Mouse (Mus musculus) midbrain, embryonic 14.5 days (tissue): ENCODE results near the gene Prkcsh. TPM values are rescaled to one million over a fixed set of nuclear protein-coding genes. Genes with fewer than 3 reads are reported as not detected.

ENCODE experiments used
- ATAC-seq: fragments of 200-750 bp; cut with Nextera tagmentation; 2 replicates; pipeline ENCODE4 v1.8.0; 2017; ENCODE audit warnings: moderate number of reproducible peaks, moderate library complexity; ENCODE audit not compliant: low FRiP score, low TSS enrichment
- DNase-seq: peaks from one replicate; pipeline ENCODE4 v3.0.0-alpha.2; 2015
- H3K27ac ChIP-seq: fragments of 300-500 bp; sonication (generic); replicated peaks from 2 replicates; pipeline ENCODE4 v1.5.1; 2014; ENCODE audit warnings: mild to moderate bottlenecking, low read depth, low read length, moderate library complexity
- H3K27me3 ChIP-seq: fragments of 300-500 bp; sonication (generic); 2 replicates; pipeline ENCODE4 v1.6.1; 2014; ENCODE audit warnings: low read length, control low read depth, mixed read lengths; ENCODE audit not compliant: control insufficient read depth, insufficient read depth
- H3K36me3 ChIP-seq: fragments of 300-500 bp; sonication (generic); 2 replicates; pipeline ENCODE4 v1.6.1; 2014; ENCODE audit warnings: low read length, control low read depth; ENCODE audit not compliant: control insufficient read depth, insufficient read depth
- H3K4me1 ChIP-seq: fragments of 300-500 bp; sonication (generic); 2 replicates; pipeline ENCODE4 v1.6.1; 2014; ENCODE audit warnings: mild to moderate bottlenecking, antibody characterized with exemption, low read length, control low read depth; ENCODE audit not compliant: control insufficient read depth, insufficient read depth
- H3K4me2 ChIP-seq: fragments of 300-500 bp; sonication (generic); 2 replicates; pipeline ENCODE4 v1.6.1; 2014; ENCODE audit warnings: mild to moderate bottlenecking, low read length, moderate library complexity
- H3K4me3 ChIP-seq: fragments of 300-500 bp; sonication (generic); replicated peaks from 2 replicates; pipeline ENCODE4 v1.5.1; 2014; ENCODE audit warnings: low read depth, low read length
- H3K9ac ChIP-seq: fragments of 300-500 bp; sonication (generic); replicated peaks from 2 replicates; pipeline ENCODE4 v1.6.1; 2014; ENCODE audit warnings: mild to moderate bottlenecking, low read length, moderate library complexity
- H3K9me3 ChIP-seq: fragments of 300-500 bp; sonication (generic); 2 replicates; pipeline ENCODE4 v1.6.1; 2016; ENCODE audit warnings: low read length, control low read depth, mixed read lengths; ENCODE audit not compliant: control insufficient read depth
- WGBS: fragments of 180-500 bp; shearing (Covaris S2); extraction: QIAGEN DNeasy Blood & Tissue Kit; methylation state at CpG from one replicate; pipeline ENCODE4 v1.1.7; 2014; 5-methylcytosine and 5-hydroxymethylcytosine counted together
- polyA plus RNA-seq: library from polyadenylated mRNA; unstranded; fragments of >200 nt; fragmentation: Nextera tagmentation; extraction: Ambion mirVana; gene quantifications from 2 replicates; pipeline ENCODE4 v1.2.1, GENCODE M21; 2014

The Prkcsh gene
- polyA plus RNA-seq, 1 experiment from 2014 or later, result 70.6 TPM

DNA sequence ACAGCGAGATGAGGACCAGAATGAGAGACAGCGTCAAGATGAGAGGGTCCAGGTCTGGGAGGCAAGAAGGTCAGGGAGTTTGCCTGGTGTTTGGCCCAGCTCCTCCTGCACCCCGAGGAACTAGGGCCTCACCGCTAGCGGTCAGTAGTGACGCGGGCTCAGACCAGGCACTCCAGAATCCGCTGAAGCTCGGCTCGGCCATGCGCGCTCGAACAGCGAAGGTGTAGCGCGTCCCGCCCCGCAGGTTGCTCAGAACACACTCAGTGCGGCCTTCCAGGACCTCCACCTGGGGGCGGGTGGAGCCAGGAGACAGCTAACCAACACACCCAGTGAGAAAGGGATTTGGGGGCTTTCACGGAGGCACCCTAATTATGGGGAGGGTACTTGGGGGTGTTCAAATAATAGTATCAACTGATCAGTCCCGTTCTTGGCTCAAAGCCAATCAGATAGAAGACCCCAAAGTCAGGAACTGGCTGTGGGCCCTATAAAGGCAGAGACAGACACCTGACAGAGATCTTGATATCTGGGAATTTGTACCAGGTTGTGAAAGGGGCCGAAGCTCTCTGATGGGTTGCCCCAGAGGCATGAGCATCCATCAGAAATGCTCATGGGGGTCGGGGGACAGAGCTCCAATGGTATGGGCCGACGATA is 41.9 kb upstream of the Prkcsh start:
- H3K9me3 ChIP-seq, result no peaks in the 10 kb centered on the region
- H3K36me3 ChIP-seq, result no peaks in the 10 kb centered on the region
- no peak overlapping the region for H3K27ac ChIP-seq
- no peak overlapping the region for H3K9ac ChIP-seq
- ATAC-seq, result no peak
- no peak overlapping the region for H3K4me2 ChIP-seq
- H3K4me1 ChIP-seq, result peaks cover 20% of the 10 kb centered on the region
- WGBS, result 11% methylated on average over 26 of the region's 26 CpGs
- no peak overlapping the region for H3K4me3 ChIP-seq
- H3K27me3 ChIP-seq, result peaks cover 43% of the 10 kb centered on the region
- no peak for DNase-seq

GRCm38 (mm10) chr9:21961366-21961980 is 41.1 kb upstream of the Prkcsh start:
- ATAC-seq, result no peak
- no peaks in the 10 kb centered on the region for H3K36me3 ChIP-seq
- no peak overlapping the region for H3K27ac ChIP-seq
- 1% methylated on average over 35 of the region's 35 CpGs for WGBS
- peaks cover 17% of the 10 kb centered on the region for H3K4me1 ChIP-seq
- H3K4me3 ChIP-seq, result peak overlapping the region; percentile 32
- H3K4me2 ChIP-seq, result peak overlapping the region; percentile 55
- H3K9ac ChIP-seq, result peak overlapping the region; percentile 34; the same call in 1 of the 2 replicates
- H3K27me3 ChIP-seq, result peaks cover 43% of the 10 kb centered on the region
- DNase-seq, result no peak
- H3K9me3 ChIP-seq, result no peaks in the 10 kb centered on the region

DNA sequence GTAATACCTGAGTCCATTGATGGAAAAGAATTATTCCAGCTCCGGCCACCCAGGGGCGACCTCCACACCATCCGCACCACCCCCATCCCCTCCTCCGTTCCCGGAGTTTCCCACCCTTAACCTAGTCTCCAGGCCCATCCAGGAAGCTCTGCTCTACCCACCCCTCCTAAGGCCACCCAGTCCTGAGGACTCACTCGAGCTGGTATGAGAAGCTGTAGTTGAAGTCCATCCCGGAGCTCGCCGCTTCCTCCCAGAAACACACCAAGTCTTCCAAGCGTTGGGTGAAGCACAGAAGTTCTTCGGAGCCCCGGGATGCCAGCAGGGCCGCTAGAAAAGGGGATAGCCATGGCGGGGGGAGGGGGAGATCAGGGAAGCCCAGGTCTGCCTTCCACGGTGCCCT is 40.6 kb upstream of the Prkcsh start:
- Histone ChIP-seq H3K4me3 (peak overlapping the region; percentile 32), H3K4me1 (peaks cover 14% of the 10 kb centered on the region), H3K27ac (no peak overlapping the region), H3K9me3 (no peaks in the 10 kb centered on the region), H3K4me2 (peak overlapping the region; percentile 55), H3K9ac (peak overlapping the region; percentile 34; the same call in 1 of the 2 replicates), H3K27me3 (peaks cover 43% of the 10 kb centered on the region), H3K36me3 (no peaks in the 10 kb centered on the region)
- 0% methylated on average over 15 of the region's 15 CpGs for WGBS
- ATAC-seq (no peak), DNase-seq (no peak)

GRCm38 (mm10) chr9:21962416-21963059 is 40.1 kb upstream of the Prkcsh start:
- peak overlapping the region; percentile 55 for H3K4me2 ChIP-seq
- H3K4me3 ChIP-seq, result peak overlapping the region; percentile 32
- DNase-seq (peak; percentile 75), ATAC-seq (peak; percentile 54; the same call in 1 of the 2 replicates)
- no peaks in the 10 kb centered on the region for H3K36me3 ChIP-seq
- H3K9ac ChIP-seq, result peak overlapping the region; percentile 34; the same call in 1 of the 2 replicates
- WGBS, result 4% methylated on average over 34 of the region's 34 CpGs
- H3K27ac ChIP-seq, result no peak overlapping the region
- H3K9me3 ChIP-seq, result no peaks in the 10 kb centered on the region
- peaks cover 43% of the 10 kb centered on the region for H3K27me3 ChIP-seq
- H3K4me1 ChIP-seq, result peaks cover 14% of the 10 kb centered on the region

DNA sequence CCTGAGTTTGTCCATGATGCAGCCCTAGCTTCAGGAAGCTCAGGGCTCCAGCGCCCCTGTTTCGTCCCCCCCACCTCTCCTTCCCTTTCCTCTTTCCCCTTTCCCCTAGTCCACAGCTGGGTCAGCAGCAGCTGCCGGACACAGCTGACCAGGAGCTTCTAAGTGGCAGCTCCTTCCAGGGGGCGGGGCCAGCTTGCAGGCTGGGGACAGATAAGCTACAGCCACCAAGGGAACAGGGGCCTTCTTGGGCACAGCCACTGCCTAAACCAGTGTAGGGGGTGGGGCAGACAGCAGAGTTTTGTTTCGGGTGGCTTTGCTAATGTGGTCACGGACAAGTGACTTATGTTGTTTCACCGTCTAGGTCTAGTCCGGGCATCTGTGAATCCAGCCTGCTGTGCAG is 39.2 kb upstream of the Prkcsh start, which contains the start of gene Epor:
Epor (minus strand) TSS at position 90 of the 400 bp plus-strand sequence.
- peaks cover 43% of the 10 kb centered on the region for H3K27me3 ChIP-seq
- no peak for ATAC-seq

GRCm38 (mm10) chr9:21968883-21969282 is 33.7 kb upstream of the Prkcsh start:
- H3K27ac ChIP-seq, result no peak overlapping the region
- no peak for ATAC-seq
- H3K9me3 ChIP-seq, result no peaks in the 10 kb centered on the region
- DNase-seq, result no peak
- H3K4me3 ChIP-seq, result no peak overlapping the region
- H3K4me2 ChIP-seq, result no peak overlapping the region
- H3K36me3 ChIP-seq, result no peaks in the 10 kb centered on the region
- WGBS, result 79% methylated on average over 6 of the region's 6 CpGs
- H3K27me3 ChIP-seq, result no peaks in the 10 kb centered on the region
- no peaks in the 10 kb centered on the region for H3K4me1 ChIP-seq
- H3K9ac ChIP-seq, result no peak overlapping the region

More for the DNA sequence above, 39.2 kb upstream of the Prkcsh start, which contains the start of gene Epor:
- Histone ChIP-seq H3K36me3 (no peaks in the 10 kb centered on the region), H3K4me2 (peak within 1 kb of the TSS; percentile 55), H3K9me3 (no peaks in the 10 kb centered on the region), H3K4me3 (peak within 1 kb of the TSS; percentile 32), H3K27ac (no peak within 1 kb of the TSS), H3K9ac (peak within 1 kb of the TSS; percentile 34; the same call in 1 of the 2 replicates), H3K4me1 (peaks cover 14% of the 10 kb centered on the region)
- DNase-seq, result no peak
- 10% methylated on average over 8 of the region's 8 CpGs for WGBS

DNA sequence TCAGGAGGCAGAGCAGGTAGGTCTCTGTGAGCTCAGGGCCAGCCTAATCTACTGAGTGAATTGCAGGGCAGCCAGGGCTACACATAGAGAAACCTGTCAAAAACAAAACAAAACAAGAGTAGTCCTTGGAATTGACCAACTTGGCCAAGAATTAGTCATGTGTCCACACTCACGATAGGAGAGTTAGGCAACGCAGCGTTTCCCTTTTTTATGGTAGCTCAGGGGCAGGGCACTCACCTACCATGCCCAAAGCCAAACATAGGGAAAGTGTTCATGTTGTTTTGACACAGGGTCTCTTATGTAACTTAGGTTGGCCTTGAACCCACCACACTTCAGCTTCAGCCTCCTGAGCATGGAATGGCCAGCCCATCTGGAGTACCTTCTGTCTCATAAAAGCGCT is 33.3 kb upstream of the Prkcsh start:
- Histone ChIP-seq H3K9ac (no peak overlapping the region), H3K4me1 (no peaks in the 10 kb centered on the region), H3K27me3 (no peaks in the 10 kb centered on the region), H3K36me3 (no peaks in the 10 kb centered on the region), H3K27ac (no peak overlapping the region), H3K4me3 (no peak overlapping the region), H3K4me2 (no peak overlapping the region), H3K9me3 (no peaks in the 10 kb centered on the region)
- WGBS, result 94% methylated on average over 4 of the region's 4 CpGs
- ATAC-seq, result no peak
- no peak for DNase-seq

DNA sequence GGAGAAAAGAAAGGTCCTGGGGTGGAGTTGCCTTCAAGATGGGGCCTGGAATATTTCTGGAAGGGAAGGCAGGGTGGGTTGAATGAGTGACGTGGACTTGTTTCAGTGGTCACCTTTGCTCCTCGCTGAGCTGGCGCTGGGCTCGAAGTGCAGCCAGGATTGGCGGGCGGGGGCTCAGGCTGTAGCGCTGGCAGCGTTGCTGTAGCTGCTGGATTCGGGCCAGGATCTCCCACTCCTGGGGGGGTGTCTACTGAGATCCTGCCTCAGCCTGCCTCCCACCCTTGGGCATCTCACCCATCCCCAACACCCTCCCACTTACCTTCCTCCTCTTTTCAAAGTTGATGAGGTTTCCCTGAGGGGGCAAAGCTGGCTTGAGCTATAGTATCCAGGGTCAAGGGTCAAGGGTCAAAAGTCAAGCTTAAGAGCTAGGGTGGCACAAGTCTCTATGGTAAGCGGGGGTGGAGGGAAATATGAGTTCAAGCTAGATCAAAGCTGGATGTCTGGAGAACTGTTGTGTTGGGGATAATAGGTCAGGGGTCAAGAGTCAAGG is 25.9 kb upstream of the Prkcsh start:
- H3K4me3 ChIP-seq, result no peak overlapping the region
- H3K4me1 ChIP-seq, result no peaks in the 10 kb centered on the region
- H3K27ac ChIP-seq, result no peak overlapping the region
- H3K9me3 ChIP-seq, result no peaks in the 10 kb centered on the region
- H3K4me2 ChIP-seq, result no peak overlapping the region
- H3K27me3 ChIP-seq, result no peaks in the 10 kb centered on the region
- no peak overlapping the region for H3K9ac ChIP-seq
- DNase-seq, result no peak
- H3K36me3 ChIP-seq, result no peaks in the 10 kb centered on the region
- ATAC-seq, result no peak
- WGBS, result 89% methylated on average over 10 of the region's 10 CpGs
